ENCODE assay signal across 21 mouse cellular contexts in the genomic region with DNA sequence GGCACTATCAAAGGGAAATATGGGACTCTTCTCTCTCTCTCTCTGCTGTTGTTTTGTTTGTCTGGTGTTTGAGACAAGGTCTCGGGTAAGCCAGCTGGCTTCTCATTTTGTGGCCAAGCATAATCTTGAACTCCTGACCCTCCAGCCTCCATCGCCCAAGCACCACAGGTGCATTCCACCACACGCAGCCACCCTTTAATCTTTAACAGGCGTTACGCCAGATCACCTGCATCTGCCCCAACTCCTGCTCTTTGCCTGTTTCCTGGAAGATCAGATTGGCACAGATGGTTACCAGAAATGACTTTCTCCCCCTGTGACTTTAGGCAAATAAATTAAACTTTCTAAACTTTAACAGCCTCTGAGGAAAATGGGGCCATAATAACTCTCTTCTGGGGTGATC. TPM values are rescaled to one million over a fixed set of nuclear protein-coding genes. Genes with fewer than 3 reads are reported as not detected.
A peak's percentile ranks its signal among the peaks of the same experiment; 100 is the strongest.
DNase-seq lines count a peak whose midpoint lies in the region; ATAC-seq and TF ChIP-seq lines count a peak whose summit lies in the region.
"Had no signal": no experiment of that assay in that cellular context is flagged by ENCODE, and none has a peak within 500 bp of the region (broad histone marks: within the 10 kb centered on the region; RNA-seq: fewer than 3 reads in every experiment).

No protein-coding gene starts in this region.

- no peak overlapping the region for H3K27ac ChIP-seq in kidney, adult 2 months (ENCODE audit: insufficient read depth, low read depth, low read length)
- H3K27ac ChIP-seq: forebrain, embryonic 10.5 days; hindbrain, embryonic 12.5 days; limb, embryonic 13.5 days; liver, embryonic 15.5 days; midbrain, embryonic 15.5 days; neural tube, embryonic 12.5 days had no signal

- H3K4me1 ChIP-seq in kidney, adult 2 months (ENCODE audit: control insufficient read depth, insufficient read depth, low read length) = peaks cover 9% of the 10 kb centered on the region

- no peak for TF ChIP-seq POLR2A in kidney, adult 2 months (IDR thresholded peaks at IDR 0.05; ENCODE audit: low read depth, low read length)

- TF ChIP-seq CTCF in kidney, adult 2 months (conservative IDR thresholded peaks at IDR 0.05; ENCODE audit: insufficient read depth, insufficient read length, low read depth, low read length) = no peak

- no peaks in the 10 kb centered on the region for H3K36me3 ChIP-seq in kidney, adult 2 months (ENCODE audit: control insufficient read depth, insufficient read depth, low read length)
- H3K36me3 ChIP-seq: forebrain, embryonic 10.5 days; hindbrain, embryonic 12.5 days; limb, embryonic 13.5 days; liver, embryonic 15.5 days; midbrain, embryonic 15.5 days; neural tube, embryonic 12.5 days had no signal

- no peaks in the 10 kb centered on the region for H3K27me3 ChIP-seq in kidney, adult 2 months (replicated peaks; ENCODE audit: control insufficient read depth, insufficient read depth, low read length)
- H3K27me3 ChIP-seq: hindbrain, embryonic 12.5 days; limb, embryonic 13.5 days; liver, embryonic 15.5 days; midbrain, embryonic 15.5 days; neural tube, embryonic 12.5 days had no signal

- no peak overlapping the region for H3K4me3 ChIP-seq in kidney, adult 2 months (ENCODE audit: insufficient read depth, low read depth, low read length)
- H3K4me3 ChIP-seq: forebrain, embryonic 10.5 days; hindbrain, embryonic 12.5 days; limb, embryonic 13.5 days; liver, embryonic 15.5 days; midbrain, embryonic 15.5 days; neural tube, embryonic 12.5 days had no signal

- WGBS in kidney, adult 2 months = 29% methylated on average over 5 of the region's 5 CpGs

- ATAC-seq in megakaryocyte-erythroid progenitor cell, adult 5-6 weeks (replicated peaks; ENCODE audit: low FRiP score, low TSS enrichment, poor library complexity, severe bottlenecking) = no peak
- no peak for ATAC-seq in erythroid progenitor cell, adult 5-6 weeks (replicated peaks; ENCODE audit: low FRiP score, poor library complexity, severe bottlenecking)
- ATAC-seq: forebrain, embryonic 16.5 days; midbrain, embryonic 15.5 days had no signal

- peak; percentile 73 for DNase-seq in kidney, adult 2 months
- no peak for DNase-seq in kidney, postnatal 4 days
- DNase-seq in forelimb bud, embryonic 11.5 days (ENCODE audit: low read depth, low spot score) = peak; percentile 17
- DNase-seq in kidney, adult 9 months = peak; percentile 42
- DNase-seq in kidney, postnatal 36 days = peak; percentile 32 to 50
- DNase-seq: adrenal gland, postnatal 25 days; cerebellum, adult 9-11 months; gastrocnemius, postnatal 25 days; lung, postnatal 4 days; retina, postnatal 1 day; right cerebral cortex, postnatal 25 days; spleen, adult 18-20 months had no signal

RNA-seq across cellular contexts. Expression of a gene that starts 36.3 kb away (rescaled TPM):
- polyA plus RNA-seq in kidney, adult 2 months (2012; rRNA removed) = 6.5 and 10.0 TPM in 2 replicates
- total RNA-seq in megakaryocyte-erythroid progenitor cell, adult 5-6 weeks (2014; fragmentation: Nextera tagmentation) = 14.4 and 15.2 TPM in 2 replicates
- 26.2 and 26.7 TPM in 2 replicates for total RNA-seq in megakaryocyte-erythroid progenitor cell, adult 5-6 weeks (2017)
- total RNA-seq in erythroid progenitor cell, adult 5-6 weeks (2015; ENCODE audit: low replicate concordance) = 11.5 and 26.8 TPM in 2 replicates
- 20.6 and 22.7 TPM in 2 replicates for total RNA-seq in erythroid progenitor cell, adult 5-6 weeks (2017; ENCODE audit: low replicate concordance)

Comparison
In these comparisons a context has a peak if more than half of its experiments do, and no peak if none do; other contexts are left out.
1. DNase-seq: peak in kidney, adult 2 months (single experiment), forelimb bud, embryonic 11.5 days (single experiment), kidney, adult 9 months (single experiment) and kidney, postnatal 36 days (2 of 2); none in kidney, postnatal 4 days (0 of 2).